Mouse (Mus musculus): Measurements from ENCODE around the gene Map3k7. TPM values are rescaled to one million over a fixed set of nuclear protein-coding genes. Genes with fewer than 3 reads are reported as not detected.

Map3k7 gene
- total RNA-seq, 4 experiments from 2014 or later: 34.6 to 46.9 (median 40.3) TPM

DNA sequence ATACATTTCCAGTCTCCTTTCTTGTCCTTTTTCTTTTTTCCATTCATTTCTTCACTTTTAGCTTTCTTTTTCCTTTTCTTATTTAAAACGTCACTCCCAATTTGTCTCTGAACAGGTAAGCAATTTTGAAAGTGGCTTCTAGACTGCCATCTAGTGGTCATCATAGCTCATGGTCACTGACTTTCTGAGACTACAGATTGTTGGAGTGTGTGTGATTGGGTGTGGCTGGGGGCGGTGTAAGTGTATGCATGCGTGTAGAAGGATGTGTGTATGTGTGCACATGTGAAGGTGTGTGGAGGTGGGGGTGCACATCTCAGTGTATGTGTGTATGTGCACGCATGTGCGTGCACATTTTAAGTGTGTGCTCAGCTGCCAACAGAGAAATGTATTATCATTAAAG is 93.2 kb downstream of the Map3k7 start:
- DNase-seq (ENCODE audit: low spot score in 2 of 2): no peak

DNA sequence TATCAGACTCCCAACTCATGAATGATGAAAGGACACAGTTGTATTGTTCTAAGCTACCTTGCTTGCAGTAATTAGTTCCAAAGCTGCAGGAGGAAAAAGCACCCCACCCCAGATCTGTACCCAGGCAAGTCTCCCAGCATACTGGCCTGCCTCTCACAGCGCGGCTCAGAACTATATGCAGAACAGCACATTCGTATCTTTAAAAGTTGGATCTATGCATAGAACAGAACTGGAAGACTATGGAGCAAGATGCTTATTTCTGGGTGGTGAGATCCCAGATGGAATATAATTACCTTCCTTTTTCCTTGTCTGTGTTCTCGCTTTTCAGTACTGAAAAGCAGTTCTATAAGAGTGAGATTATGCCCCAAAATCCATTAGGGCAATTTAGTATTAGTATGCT is 96.8 kb downstream of the Map3k7 start:
- DNase-seq (ENCODE audit: low spot score in 2 of 2): no peak

DNA sequence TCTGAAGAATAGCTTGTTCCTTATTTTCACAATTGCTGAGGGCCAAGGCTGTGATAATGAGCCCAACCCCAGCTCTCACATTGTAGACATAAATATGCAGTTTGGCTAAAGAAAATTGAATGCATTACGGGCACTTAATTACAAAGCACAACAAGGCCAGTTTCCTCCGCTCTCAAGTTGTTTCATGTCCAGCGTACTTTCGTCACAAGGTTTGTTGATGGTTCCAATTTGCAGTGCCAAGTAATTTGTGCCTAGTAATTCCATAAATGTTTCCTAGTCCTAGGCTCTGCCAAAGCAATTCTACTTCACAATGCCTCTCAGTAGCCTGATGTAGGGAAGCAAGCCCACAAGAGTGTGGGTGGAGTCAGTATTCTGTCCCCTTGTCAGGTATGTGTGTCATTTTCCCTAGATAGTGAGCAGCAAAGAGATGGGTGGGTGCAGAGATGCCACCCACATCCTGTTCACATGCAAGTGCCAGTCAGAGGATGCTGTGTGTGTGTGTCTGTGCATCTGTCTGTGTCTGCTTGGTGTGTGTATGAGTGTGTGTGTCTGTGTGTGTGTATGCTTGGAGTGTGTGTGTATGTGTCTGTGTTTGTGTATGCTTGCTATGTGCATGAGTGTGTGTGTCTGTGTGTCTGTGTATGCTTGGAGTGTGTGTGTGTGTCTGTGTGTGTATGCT is 98.6 kb downstream of the Map3k7 start:
- no peak for DNase-seq (ENCODE audit: low spot score in 2 of 2)

DNA sequence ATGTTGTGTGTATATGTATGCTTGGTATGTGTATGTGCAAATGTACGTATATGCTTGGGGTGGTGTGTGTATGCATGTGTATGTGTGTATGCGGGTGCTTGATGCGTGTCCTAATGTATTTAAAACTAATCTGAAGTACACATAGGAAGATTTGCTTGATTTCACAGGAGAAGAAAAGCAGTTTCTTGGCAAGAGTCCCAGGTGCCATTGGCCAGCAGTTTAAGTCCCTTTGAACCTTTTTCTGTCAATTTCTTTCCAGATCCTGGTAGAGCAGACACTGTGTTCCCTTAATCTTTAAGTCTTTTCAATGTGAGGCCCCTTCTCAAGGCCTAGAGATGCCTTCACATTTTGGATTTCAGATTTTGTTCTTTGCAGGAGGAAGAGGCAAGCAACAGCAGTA is 99.4 kb downstream of the Map3k7 start:
- no peak for DNase-seq (ENCODE audit: low spot score in 2 of 2)

All from layer of hippocampus, adult 8-10 months (tissue).